Mouse (Mus musculus) heart, embryonic 14.5 days (tissue): ENCODE data around the gene Slc2a9. TPM values are rescaled to one million over a fixed set of nuclear protein-coding genes. Genes with fewer than 3 reads are reported as not detected.
"Not testable (repeated sequence)": the region's sequence is repeated elsewhere in the genome, so short reads cannot be mapped to it uniquely, and the experiment has no call there.

Experiments used
- ATAC-seq: fragments of 200-750 bp; cut with Nextera tagmentation; 2 replicates; pipeline ENCODE4 v1.8.0; 2017; ENCODE audit warnings: low read depth, moderate TSS enrichment; ENCODE audit not compliant: insufficient number of reproducible peaks, insufficient read depth, low FRiP score
- H3K27ac ChIP-seq, 2 experiments: fragments of 200-500 bp in 1 of 2; fragments of 300-500 bp in 1 of 2; sonication (generic) in 1 of 2; replicated peaks in 1 of 2; 2 replicates each; pipeline ENCODE4 v1.5.1; 2012 to 2014; ENCODE audit warnings: low read depth in 2 of 2, low read length in 2 of 2, control low read depth in 1 of 2, mild to moderate bottlenecking in 1 of 2, mixed read lengths in 1 of 2; ENCODE audit not compliant: control insufficient read depth in 1 of 2, insufficient read depth in 1 of 2
- H3K27me3 ChIP-seq: fragments of 300-500 bp; sonication (generic); 2 replicates; pipeline ENCODE4 v1.6.1; 2014; ENCODE audit warnings: mild to moderate bottlenecking, low read length, control low read depth; ENCODE audit not compliant: control insufficient read depth, insufficient read depth
- H3K36me3 ChIP-seq: fragments of 300-500 bp; sonication (generic); 2 replicates; pipeline ENCODE4 v1.6.1; 2014; ENCODE audit warnings: mild to moderate bottlenecking, control low read depth, low read length, mixed read lengths; ENCODE audit not compliant: control insufficient read depth, insufficient read depth
- H3K4me1 ChIP-seq, 2 experiments: fragments of 200-500 bp in 1 of 2; fragments of 300-500 bp in 1 of 2; sonication (generic) in 1 of 2; 2 replicates each; pipeline ENCODE4 v1.6.1; 2012 to 2014; ENCODE audit warnings: low read length in 2 of 2, control low read depth in 1 of 2, mixed read lengths in 1 of 2; ENCODE audit not compliant: control insufficient read depth in 2 of 2, insufficient read depth in 2 of 2
- H3K4me2 ChIP-seq: fragments of 300-500 bp; sonication (generic); 2 replicates; pipeline ENCODE4 v1.6.1; 2014; ENCODE audit warnings: mild to moderate bottlenecking, low read length
- H3K4me3 ChIP-seq, 2 experiments: fragments of 200-500 bp in 1 of 2; fragments of 300-500 bp in 1 of 2; sonication (generic) in 1 of 2; 2 replicates each; pipeline ENCODE4 v1.5.1; 2012 to 2014; ENCODE audit warnings: low read length in 2 of 2, mild to moderate bottlenecking in 2 of 2, control low read depth in 1 of 2, low read depth in 1 of 2, moderate library complexity in 1 of 2; ENCODE audit not compliant: control insufficient read depth in 1 of 2, insufficient read depth in 1 of 2
- H3K9ac ChIP-seq: fragments of 300-500 bp; sonication (generic); 2 replicates; pipeline ENCODE4 v1.6.1; 2014; ENCODE audit warnings: mild to moderate bottlenecking, low read length
- H3K9me3 ChIP-seq: fragments of 300-500 bp; sonication (generic); 2 replicates; pipeline ENCODE4 v1.6.1; 2016; ENCODE audit warnings: low read length, control low read depth; ENCODE audit not compliant: control insufficient read depth
- WGBS: fragments of 180-500 bp; shearing (Covaris S2); extraction: QIAGEN DNeasy Blood & Tissue Kit; methylation state at CpG from one replicate; pipeline ENCODE4 v1.1.7; 2014; 5-methylcytosine and 5-hydroxymethylcytosine counted together
- polyA plus RNA-seq: library from polyadenylated mRNA; unstranded; fragments of >200 nt; fragmentation: Nextera tagmentation; extraction: Ambion mirVana; gene quantifications from 2 replicates; pipeline ENCODE4 v1.2.1, GENCODE M21; 2014

Gene Slc2a9
- polyA plus RNA-seq, 1 experiment from 2014 or later, result 0.32 TPM

DNA sequence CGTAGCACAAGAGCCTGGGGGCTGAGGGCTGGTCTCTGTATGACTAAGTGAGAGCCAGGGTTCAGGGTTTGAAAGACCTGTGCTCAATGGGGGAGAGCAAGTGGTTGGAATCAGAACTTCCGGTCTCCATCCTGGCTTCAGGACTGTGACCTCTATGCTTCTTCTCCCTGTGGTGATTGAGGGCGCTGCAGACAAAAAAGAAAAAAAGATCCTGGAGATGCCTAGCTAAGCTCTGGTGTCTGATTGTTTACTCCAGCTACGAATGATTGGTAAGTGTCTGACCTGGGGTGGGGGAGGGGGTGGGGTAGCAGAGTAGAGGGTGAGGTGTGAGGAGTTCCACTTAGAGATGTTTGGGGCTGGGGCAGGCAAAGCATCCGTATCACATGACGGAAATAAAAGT, 14.9 kb downstream of the Slc2a9 start:
- no peak overlapping the region for H3K27ac ChIP-seq
- H3K9me3 ChIP-seq, result no peaks in the 10 kb centered on the region
- H3K4me1 ChIP-seq, result peaks cover 8 to 10% of the 10 kb centered on the region in 2 experiments; a peak in 2 of 4 replicates
- WGBS, result 45% methylated on average over 6 of the region's 6 CpGs
- no peak overlapping the region for H3K9ac ChIP-seq
- no peak for ATAC-seq
- 0 out of 2 replicates have a peak, but pooled peaks cover 1% of the 10 kb centered on the region for H3K27me3 ChIP-seq
- no peaks in the 10 kb centered on the region for H3K36me3 ChIP-seq
- no peak overlapping the region for H3K4me3 ChIP-seq
- no peak overlapping the region for H3K4me2 ChIP-seq

GRCm38 (mm10) chr5:38487247-38487646, 15.7 kb downstream of the Slc2a9 start:
- Histone ChIP-seq H3K4me3 (no peak overlapping the region), H3K4me2 (no peak overlapping the region), H3K27me3 (0 out of 2 replicates have a peak, but pooled peaks cover 3% of the 10 kb centered on the region), H3K9me3 (no peaks in the 10 kb centered on the region), H3K36me3 (no peaks in the 10 kb centered on the region), H3K27ac (no peak overlapping the region), H3K4me1 (peaks cover 8 to 10% of the 10 kb centered on the region in 2 experiments; a peak in 2 of 4 replicates), H3K9ac (no peak overlapping the region)
- 76% methylated on average over 4 of the region's 4 CpGs for WGBS
- no peak for ATAC-seq

DNA sequence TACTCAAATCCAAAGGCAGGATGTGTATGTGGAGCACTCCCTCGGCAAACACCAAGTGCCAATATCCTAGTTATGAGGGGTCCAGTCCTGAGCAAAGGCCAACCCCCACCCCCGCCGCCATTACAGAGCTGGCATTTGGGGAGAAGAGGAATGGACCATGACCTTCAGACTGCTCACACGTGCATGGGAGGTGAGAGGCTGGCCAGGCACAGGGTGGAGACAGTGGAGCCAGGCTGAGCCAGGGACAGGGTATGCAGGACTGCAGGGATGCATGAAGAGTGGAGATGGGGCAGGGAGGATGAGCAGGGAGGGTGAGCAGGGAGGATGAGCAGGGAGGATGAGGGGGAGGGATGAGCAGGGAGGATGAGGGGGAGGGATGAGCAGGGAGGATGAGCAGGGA, 17.0 kb downstream of the Slc2a9 start:
- no peak overlapping the region for H3K4me2 ChIP-seq

GRCm38 (mm10) chr5:38483518-38484110, 19.3 kb downstream of the Slc2a9 start:
- Histone ChIP-seq H3K27me3 (0 out of 2 replicates have a peak, but pooled peaks cover 3% of the 10 kb centered on the region), H3K4me3 (no peak overlapping the region), H3K9me3 (no peaks in the 10 kb centered on the region), H3K9ac (no peak overlapping the region), H3K4me2 (no peak overlapping the region), H3K27ac (no peak overlapping the region), H3K4me1 (peaks cover 9 to 10% of the 10 kb centered on the region in 2 experiments; a peak in 3 of 4 replicates), H3K36me3 (no peaks in the 10 kb centered on the region)
- ATAC-seq, result no peak
- 63% methylated on average over 7 of the region's 7 CpGs for WGBS

More for the DNA sequence above, 17.0 kb downstream of the Slc2a9 start:
- no peak overlapping the region for H3K4me3 ChIP-seq
- peaks cover 8 to 10% of the 10 kb centered on the region in 2 experiments; a peak in 2 of 4 replicates for H3K4me1 ChIP-seq
- H3K36me3 ChIP-seq, result no peaks in the 10 kb centered on the region
- 67% methylated on average over 4 of the region's 4 CpGs for WGBS
- no peak overlapping the region for H3K27ac ChIP-seq
- no peaks in the 10 kb centered on the region for H3K9me3 ChIP-seq
- no peak overlapping the region for H3K9ac ChIP-seq
- no peak for ATAC-seq
- 0 out of 2 replicates have a peak, but pooled peaks cover 3% of the 10 kb centered on the region for H3K27me3 ChIP-seq

DNA sequence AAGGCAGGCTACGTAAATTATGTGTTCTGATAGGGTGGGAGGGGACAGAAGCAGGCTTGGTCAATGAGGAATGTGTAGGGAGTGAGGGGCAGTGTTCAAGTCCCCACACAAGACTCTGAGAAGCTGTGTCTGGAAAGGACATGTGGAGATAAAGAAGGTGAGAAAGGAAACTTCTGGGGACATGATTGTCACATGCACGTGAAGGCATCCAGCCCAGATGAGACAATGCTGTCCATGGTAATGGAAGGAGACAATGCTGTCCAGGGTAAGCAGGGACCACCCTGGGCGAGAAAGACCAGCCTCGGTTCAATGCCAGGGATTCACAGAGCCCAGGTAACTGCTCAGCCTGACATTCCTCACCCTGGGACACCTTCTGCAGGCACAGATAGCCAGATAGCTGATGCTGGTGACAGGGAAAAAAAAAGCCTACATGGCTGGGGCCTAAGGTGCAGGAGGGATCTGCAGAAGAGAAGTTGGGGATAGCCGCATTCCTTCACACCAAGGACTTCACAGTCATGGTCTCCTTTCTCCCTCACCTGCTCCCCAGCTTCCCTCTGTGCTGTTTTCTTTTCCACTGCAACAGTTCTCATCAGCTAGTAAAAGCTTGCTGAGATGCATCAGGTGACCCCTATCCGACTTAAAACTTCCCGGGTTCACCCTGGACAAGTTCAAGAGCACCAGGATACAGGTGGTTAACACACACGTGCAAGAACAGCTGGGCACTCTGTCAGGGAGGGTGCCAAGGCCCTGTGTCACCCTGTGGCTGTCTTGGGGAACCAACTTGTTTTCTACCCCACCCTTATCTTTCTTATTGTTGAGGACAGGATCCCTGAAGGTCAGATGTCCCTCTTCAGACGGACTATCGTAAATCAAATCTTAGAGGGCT, 21.9 kb downstream of the Slc2a9 start:
- Histone ChIP-seq H3K4me1 (peaks cover 6 to 8% of the 10 kb centered on the region in 2 experiments; a peak in 3 of 4 replicates), H3K4me2 (peak overlapping the region; percentile 65), H3K36me3 (no peaks in the 10 kb centered on the region), H3K27me3 (0 out of 2 replicates have a peak, but pooled peaks cover 3% of the 10 kb centered on the region), H3K27ac (no peak overlapping the region), H3K9ac (no peak overlapping the region), H3K4me3 (no peak overlapping the region), H3K9me3 (no peaks in the 10 kb centered on the region)
- ATAC-seq, result no peak
- 68% methylated on average over 10 of the region's 10 CpGs for WGBS

- peak; percentile 49 for ATAC-seq
- Histone ChIP-seq H3K4me3 (peak overlapping the region; percentile 19 to 36), H3K27ac (peak overlapping the region in 1 of 2 experiments; percentile 47; a peak in 3 of 4 replicates), H3K27me3 (0 out of 2 replicates have a peak, but pooled peaks cover 3% of the 10 kb centered on the region), H3K9ac (peak overlapping the region; percentile 30; the same call in 1 of the 2 replicates), H3K4me2 (peak overlapping the region; percentile 65), H3K36me3 (no peaks in the 10 kb centered on the region), H3K9me3 (no peaks in the 10 kb centered on the region), H3K4me1 (peaks cover 6 to 8% of the 10 kb centered on the region in 2 experiments; a peak in 3 of 4 replicates)
- WGBS, result 28% methylated on average over 22 of the region's 22 CpGs
These were observed 22.8 kb downstream of the Slc2a9 start for GRCm38 (mm10) chr5:38479908-38480725.

DNA sequence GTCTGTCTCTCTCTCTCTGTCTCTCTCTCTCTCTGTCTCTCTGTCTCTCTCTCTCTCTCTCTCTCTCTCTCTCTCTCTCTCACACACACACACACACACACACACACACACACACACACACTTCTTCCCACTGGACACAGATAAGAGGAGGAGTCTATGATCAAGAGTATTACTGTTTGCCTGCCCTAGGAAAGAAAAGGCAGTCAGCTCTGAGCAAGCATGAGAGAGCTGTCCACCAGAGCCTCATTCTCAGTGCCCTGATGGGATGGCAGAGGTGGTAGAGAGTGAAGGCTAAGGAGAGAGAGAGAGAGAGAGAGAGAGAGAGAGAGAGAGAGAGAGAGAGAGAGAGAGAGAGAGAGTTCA, 23.4 kb downstream of the Slc2a9 start:
- not testable (repeated sequence) for H3K36me3 ChIP-seq, ATAC-seq, H3K4me1 ChIP-seq, H3K27me3 ChIP-seq, H3K9ac ChIP-seq, H3K9me3 ChIP-seq
- H3K4me2 ChIP-seq, result peak overlapping the region; percentile 65
- H3K4me3 ChIP-seq, result peak overlapping the region; percentile 19 to 36
- H3K27ac ChIP-seq, result peak overlapping the region; percentile 8 to 47; a peak in 3 of 4 replicates
